Mouse (Mus musculus): ENCODE data around the gene Cgrrf1. TPM values are rescaled to one million over a fixed set of nuclear protein-coding genes. Genes with fewer than 3 reads are reported as not detected.

Cgrrf1 gene
- total RNA-seq, 1 experiment from 2014 or later = 21.0 TPM

DNA sequence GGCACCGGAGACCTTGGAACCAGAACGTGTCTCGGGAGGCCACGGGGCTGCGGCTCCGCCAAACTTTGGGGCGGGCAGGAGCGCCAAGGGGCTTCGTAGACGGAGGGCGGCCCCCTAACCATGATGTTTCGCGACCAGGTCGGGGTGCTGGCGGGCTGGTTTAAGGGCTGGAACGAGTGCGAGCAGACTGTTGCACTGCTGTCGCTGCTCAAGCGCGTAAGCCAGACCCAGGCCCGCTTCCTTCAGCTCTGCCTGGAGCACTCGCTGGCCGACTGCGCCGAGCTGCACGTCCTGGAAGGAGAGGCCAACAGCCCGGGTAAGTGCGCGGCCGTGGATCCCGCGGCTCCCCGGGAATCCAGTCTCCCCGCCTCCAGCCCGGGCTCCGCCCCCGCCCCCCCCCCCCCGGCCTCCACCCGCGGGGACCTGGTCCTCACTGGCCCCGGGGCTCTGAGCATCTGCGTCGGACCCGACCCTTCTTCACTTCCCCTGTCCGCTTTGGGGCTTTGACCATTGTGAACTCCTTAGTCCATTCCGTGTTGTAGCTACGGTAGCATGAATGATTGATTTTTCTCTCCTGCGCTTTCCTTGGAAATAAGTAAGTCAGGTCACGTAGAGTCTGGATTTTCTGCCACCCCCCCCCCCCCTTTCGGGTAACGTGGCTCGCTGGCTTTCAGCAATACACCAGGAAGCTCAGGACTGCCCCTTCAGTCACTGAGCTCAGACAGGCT lies 52.9 kb downstream of the Cgrrf1 start:
- no peak for ATAC-seq (replicated peaks; ENCODE audit: low read depth, poor library complexity, severe bottlenecking)

DNA sequence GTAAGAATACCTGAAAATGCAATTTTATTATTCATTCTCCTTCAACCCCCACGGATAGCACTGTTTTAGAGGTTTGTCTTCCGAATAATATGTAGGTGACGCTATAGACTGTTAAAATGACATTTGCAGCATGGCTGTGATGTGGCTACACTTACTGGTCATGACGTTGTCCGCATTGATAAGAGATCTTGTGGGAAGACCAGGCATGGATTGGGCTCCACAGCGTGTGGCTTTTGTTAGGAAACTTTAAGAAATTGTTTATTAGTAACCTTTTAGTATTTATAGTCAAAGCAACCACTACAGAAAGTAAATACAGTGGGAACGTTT lies 53.5 kb downstream of the Cgrrf1 start:
- no peak for ATAC-seq (replicated peaks; ENCODE audit: low read depth, poor library complexity, severe bottlenecking)

DNA sequence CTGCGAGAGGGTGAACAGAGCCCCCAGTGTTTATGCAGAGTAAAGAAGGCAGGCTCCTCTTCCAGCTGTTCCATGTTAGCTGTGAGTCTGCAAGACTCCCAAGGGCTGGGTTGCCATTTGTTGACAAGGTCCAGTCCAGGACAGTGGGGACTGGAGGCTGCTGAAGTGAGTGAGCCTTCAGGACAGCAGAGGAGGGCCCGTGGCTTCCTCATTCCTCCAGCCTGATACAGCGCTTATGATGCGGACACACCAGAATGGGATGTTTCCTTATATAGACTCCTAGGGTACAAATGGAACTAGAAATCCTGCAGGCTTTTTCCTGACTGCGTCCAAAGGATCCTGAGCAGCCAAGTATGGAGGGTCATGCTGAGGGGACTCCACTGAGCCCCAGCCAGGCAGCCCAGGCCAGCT lies 54.0 kb downstream of the Cgrrf1 start:
- no peak; the same call in 1 of the 2 replicates for ATAC-seq (replicated peaks; ENCODE audit: low read depth, poor library complexity, severe bottlenecking)

DNA sequence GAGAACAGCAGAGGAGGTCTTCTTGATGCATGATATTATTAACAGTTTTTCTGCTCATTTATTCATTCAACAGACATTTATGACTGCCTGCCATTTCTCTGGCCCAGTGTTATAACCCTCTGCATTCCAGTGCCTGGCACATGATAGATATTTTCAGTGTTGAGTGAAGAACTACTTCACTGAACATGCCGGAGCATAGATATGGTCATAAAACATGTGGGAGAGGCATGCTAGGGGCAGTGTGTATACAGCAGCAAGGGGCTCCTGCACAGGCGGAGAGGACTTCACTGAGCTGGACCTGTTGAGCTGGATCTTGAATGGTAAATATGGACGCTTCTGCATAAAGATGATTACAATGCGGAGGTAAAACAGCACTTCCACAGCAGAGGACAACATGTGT lies 57.2 kb downstream of the Cgrrf1 start:
- ATAC-seq (replicated peaks; ENCODE audit: low read depth, poor library complexity, severe bottlenecking) = no peak

DNA sequence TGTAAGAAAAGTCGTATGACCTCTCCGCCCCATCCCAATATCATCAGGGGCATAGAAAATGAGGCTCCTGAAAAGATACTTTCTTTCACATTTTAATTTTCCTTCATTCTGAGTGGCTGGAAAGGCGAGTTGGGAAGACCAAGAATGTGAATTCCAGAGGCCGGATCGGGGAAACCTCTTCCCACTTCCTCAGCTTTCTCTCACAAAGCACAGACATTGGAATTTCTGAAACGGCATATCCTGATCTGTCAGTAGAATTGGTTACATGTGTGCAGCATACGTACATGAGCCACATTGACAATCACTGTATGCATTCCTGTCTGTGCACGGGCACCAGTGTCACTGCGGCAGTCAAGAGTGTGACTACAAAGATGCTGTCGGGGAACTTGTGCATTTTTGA lies 62.0 kb downstream of the Cgrrf1 start:
- no peak for ATAC-seq (replicated peaks; ENCODE audit: low read depth, poor library complexity, severe bottlenecking)

DNA sequence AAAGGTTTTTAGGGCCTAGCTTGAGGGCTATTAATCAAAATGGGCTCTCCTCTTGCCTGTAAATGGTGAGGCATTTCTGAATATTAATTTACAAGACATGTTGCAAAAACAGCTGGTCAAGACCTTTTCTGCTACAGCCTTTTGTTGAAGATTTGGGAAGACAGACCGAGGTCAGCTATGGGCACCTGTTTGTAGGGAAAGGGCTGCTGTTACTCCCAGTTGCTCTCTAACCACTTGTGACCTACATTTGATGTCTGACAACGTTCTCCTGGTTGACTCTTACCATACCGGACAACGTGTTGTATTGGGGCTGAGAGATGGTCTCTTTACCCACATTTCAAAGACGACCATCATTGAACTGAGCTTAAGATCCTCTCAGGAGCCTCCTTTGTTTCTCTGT lies 66.0 kb downstream of the Cgrrf1 start:
- ATAC-seq (replicated peaks; ENCODE audit: low read depth, poor library complexity, severe bottlenecking) = no peak

DNA sequence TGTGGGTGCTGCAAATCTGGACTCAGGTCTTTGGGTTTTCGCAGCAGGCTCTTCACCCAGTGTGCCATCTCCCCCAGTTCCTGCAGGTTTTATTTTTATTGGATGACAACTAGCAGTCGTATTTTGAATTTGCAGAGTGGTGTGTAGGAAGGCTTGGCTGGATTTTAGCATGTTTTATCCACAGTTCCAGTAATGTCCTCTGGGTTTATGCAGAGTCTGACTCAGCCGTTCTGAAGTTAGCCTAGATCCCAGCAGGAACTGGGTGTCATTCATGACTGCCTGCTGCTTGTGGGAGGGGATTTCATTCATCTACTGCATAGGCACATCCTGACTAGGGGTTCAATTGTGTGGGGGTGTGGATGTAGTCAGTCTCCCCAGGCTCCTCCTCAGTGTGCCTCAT lies 66.7 kb downstream of the Cgrrf1 start:
- no peak for ATAC-seq (replicated peaks; ENCODE audit: low read depth, poor library complexity, severe bottlenecking)

DNA sequence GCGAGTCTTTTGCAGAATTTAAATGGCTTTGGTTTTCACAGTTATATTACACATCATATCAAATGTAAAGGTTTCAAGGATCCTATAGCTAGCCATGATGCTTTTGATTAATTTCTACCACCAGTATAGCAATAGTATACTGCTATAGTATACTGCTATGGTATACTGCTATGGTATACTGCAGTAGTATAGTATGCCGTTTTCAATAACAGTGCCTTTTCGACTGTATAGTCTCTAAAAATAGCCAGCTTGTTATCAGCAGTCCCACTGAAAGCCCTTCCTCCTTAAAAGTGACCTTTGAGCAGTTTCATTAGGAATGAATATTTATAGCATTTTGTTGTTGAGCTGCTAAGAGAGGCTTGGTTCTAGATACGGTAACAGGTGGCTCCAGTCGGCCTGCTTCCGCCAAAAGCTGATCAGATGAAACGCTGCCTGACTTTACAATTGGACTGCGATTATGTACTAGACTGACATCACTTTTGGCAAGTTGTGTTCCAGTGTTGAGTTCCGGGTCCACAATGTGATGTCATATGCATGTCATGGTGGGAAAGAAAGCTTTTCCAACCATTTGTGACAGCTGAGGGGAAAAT lies 70.7 kb downstream of the Cgrrf1 start:
- ATAC-seq (replicated peaks; ENCODE audit: low read depth, poor library complexity, severe bottlenecking) = no peak

Other genes starting within 250 kb of the Cgrrf1 start
- 22.3 and 30.2 TPM in 2 replicates for gene Cdkn3, start 71.6 kb upstream of the Cgrrf1 start, total RNA-seq (2017)
- gene Cnih1, start 43.7 kb upstream of the Cgrrf1 start, total RNA-seq (2017) = 70.5 and 81.4 TPM in 2 replicates
- 79.2 and 94.4 TPM in 2 replicates for gene Gmfb, start 9.9 kb upstream of the Cgrrf1 start, total RNA-seq (2017)
- 0.15 and 0.18 TPM in 2 replicates for gene Samd4, start 50.7 kb downstream of the Cgrrf1 start, total RNA-seq (2017)

Measured in common myeloid progenitor, adult 5-6 weeks (primary cell).